Mouse (Mus musculus) limb, embryonic 14.5 days (tissue): ENCODE data around the gene Rassf1. TPM values are rescaled to one million over a fixed set of nuclear protein-coding genes. Genes with fewer than 3 reads are reported as not detected.
A peak's percentile ranks its signal among the peaks of the same experiment; 100 is the strongest.
"Not testable (repeated sequence)": the region's sequence is repeated elsewhere in the genome, so short reads cannot be mapped to it uniquely, and the experiment has no call there.

ENCODE experiments used
- ATAC-seq: fragments of 200-750 bp; cut with Nextera tagmentation; 2 replicates; pipeline ENCODE4 v1.8.0; 2017; ENCODE audit warnings: low read depth, moderate number of reproducible peaks, moderate TSS enrichment; ENCODE audit not compliant: low FRiP score
- DNase-seq: peaks from one replicate; pipeline ENCODE4 v3.0.0-alpha.2; 2015; ENCODE audit warnings: low spot score
- H3K27ac ChIP-seq: fragments of 300-500 bp; sonication (generic); replicated peaks from 2 replicates; pipeline ENCODE4 v1.5.1; 2014; ENCODE audit warnings: low read depth, mild to moderate bottlenecking, low read length, moderate library complexity, mixed read lengths
- H3K27me3 ChIP-seq: fragments of 300-500 bp; sonication (generic); 2 replicates; pipeline ENCODE4 v1.6.1; 2014; ENCODE audit warnings: low read length, mixed read lengths; ENCODE audit not compliant: control insufficient read depth, insufficient read depth
- H3K36me3 ChIP-seq: fragments of 300-500 bp; sonication (generic); 2 replicates; pipeline ENCODE4 v1.6.1; 2014; ENCODE audit warnings: mild to moderate bottlenecking, low read length, moderate library complexity, mixed read lengths; ENCODE audit not compliant: control insufficient read depth, insufficient read depth
- H3K4me1 ChIP-seq: fragments of 300-500 bp; sonication (generic); 2 replicates; pipeline ENCODE4 v1.6.1; 2014; ENCODE audit warnings: antibody characterized with exemption, low read length, mixed read lengths; ENCODE audit not compliant: control insufficient read depth, insufficient read depth
- H3K4me2 ChIP-seq: fragments of 300-500 bp; sonication (generic); replicated peaks from 2 replicates; pipeline ENCODE4 v1.6.1; 2014; ENCODE audit warnings: low read depth, mild to moderate bottlenecking, low read length, moderate library complexity; ENCODE audit not compliant: severe bottlenecking
- H3K4me3 ChIP-seq: fragments of 300-500 bp; sonication (generic); replicated peaks from 2 replicates; pipeline ENCODE4 v1.5.1; 2014; ENCODE audit warnings: low read length
- H3K9ac ChIP-seq: fragments of 300-500 bp; sonication (generic); 2 replicates; pipeline ENCODE4 v1.6.1; 2014; ENCODE audit warnings: mild to moderate bottlenecking, low read depth, low read length, moderate library complexity; ENCODE audit not compliant: severe bottlenecking
- H3K9me3 ChIP-seq: fragments of 300-500 bp; sonication (generic); 2 replicates; pipeline ENCODE4 v1.6.1; 2016; ENCODE audit warnings: low read length; ENCODE audit not compliant: control insufficient read depth
- POLR2A ChIP-seq: fragments of 200-500 bp; IDR thresholded peaks from 2 replicates; pipeline ENCODE4 v1.8.0; 2012; ENCODE audit warnings: inconsistent platforms, mild to moderate bottlenecking, moderate library complexity, borderline replicate concordance; ENCODE audit not compliant: insufficient read depth, insufficient read length; ENCODE audit errors: extremely low read depth
- WGBS: fragments of 180-500 bp; shearing (Covaris S2); extraction: QIAGEN DNeasy Blood & Tissue Kit; methylation state at CpG from one replicate; pipeline ENCODE4 v1.1.7; 2014; 5-methylcytosine and 5-hydroxymethylcytosine counted together
- polyA plus RNA-seq, 2 experiments: library from polyadenylated mRNA; depleted of rRNA in 1 of 2; stranded (reverse) in 1 of 2; unstranded in 1 of 2; fragments of >200 nt; fragmentation: Nextera tagmentation in 1 of 2; extraction: Ambion mirVana in 1 of 2; gene quantifications; 2 replicates each; pipeline versions ENCODE4 v1.2.1 to v1.2.3; 2012 to 2014

Rassf1 gene
- polyA plus RNA-seq, 2 experiments: 67.6 to 74.7 TPM

- WGBS: 91% methylated on average over 22 of the region's 22 CpGs
- Histone ChIP-seq H3K4me2 (0 out of 2 replicates have a peak overlapping the region, but pooled peaks have one; percentile 93), H3K9me3 (no peaks in the 10 kb centered on the region), H3K4me1 (peaks cover 36% of the 10 kb centered on the region), H3K27ac (no peak overlapping the region), H3K27me3 (no peaks in the 10 kb centered on the region), H3K36me3 (peaks cover 37% of the 10 kb centered on the region), H3K9ac (no peak overlapping the region; the same call in 1 of the 2 replicates), H3K4me3 (no peak overlapping the region)
- DNase-seq (no peak), ATAC-seq (no peak)
- TF ChIP-seq POLR2A: no peak
Observed at GRCm38 (mm10) chr9:107571534-107572326, 20.4 kb downstream of the Rassf1 start.

GRCm38 (mm10) chr9:107572327-107572662, 20.9 kb downstream of the Rassf1 start:
- H3K4me2 ChIP-seq: no peak overlapping the region
- H3K9ac ChIP-seq: no peak overlapping the region
- no peak for TF ChIP-seq POLR2A
- no peak overlapping the region for H3K27ac ChIP-seq
- WGBS: 97% methylated on average over 2 of the region's 2 CpGs
- no peaks in the 10 kb centered on the region for H3K9me3 ChIP-seq
- H3K4me3 ChIP-seq: no peak overlapping the region
- peaks cover 41% of the 10 kb centered on the region for H3K4me1 ChIP-seq
- no peaks in the 10 kb centered on the region for H3K27me3 ChIP-seq
- peaks cover 37% of the 10 kb centered on the region for H3K36me3 ChIP-seq
- ATAC-seq (no peak), DNase-seq (no peak)

- H3K9me3 ChIP-seq, H3K4me2 ChIP-seq, H3K4me3 ChIP-seq, H3K9ac ChIP-seq, H3K27me3 ChIP-seq, DNase-seq, ATAC-seq, H3K27ac ChIP-seq: not testable (repeated sequence)
- peaks cover 37% of the 10 kb centered on the region for H3K36me3 ChIP-seq
- WGBS: 82% methylated on average over 6 of the region's 6 CpGs
- peaks cover 38% of the 10 kb centered on the region for H3K4me1 ChIP-seq
Observed at GRCm38 (mm10) chr9:107573774-107574173, 22.4 kb downstream of the Rassf1 start.

- DNase-seq (peak; percentile 68), ATAC-seq (no peak)
- Histone ChIP-seq H3K9ac (no peak overlapping the region), H3K9me3 (no peaks in the 10 kb centered on the region), H3K36me3 (peaks cover 36% of the 10 kb centered on the region), H3K4me3 (no peak overlapping the region), H3K4me2 (no peak overlapping the region), H3K27ac (peak overlapping the region; percentile 75), H3K4me1 (peaks cover 31% of the 10 kb centered on the region), H3K27me3 (no peaks in the 10 kb centered on the region)
- WGBS: 82% methylated on average over 14 of the region's 14 CpGs
- TF ChIP-seq POLR2A: no peak
Observed at GRCm38 (mm10) chr9:107575579-107576356, 24.4 kb downstream of the Rassf1 start.

GRCm38 (mm10) chr9:107576357-107577107, 25.2 kb downstream of the Rassf1 start, which contains the start of gene Hyal1:
TSS of gene Hyal1 (plus strand) at chr9:107576927.
- Histone ChIP-seq H3K4me3 (peak within 1 kb of the TSS; percentile 41), H3K9ac (peak within 1 kb of the TSS; percentile 52), H3K27ac (peak within 1 kb of the TSS; percentile 75), H3K4me1 (peaks cover 26% of the 10 kb centered on the region), H3K4me2 (peak within 1 kb of the TSS; percentile 58), H3K9me3 (no peaks in the 10 kb centered on the region), H3K27me3 (no peaks in the 10 kb centered on the region), H3K36me3 (peaks cover 28% of the 10 kb centered on the region)
- ATAC-seq (peak; percentile 66; the same call in 1 of the 2 replicates), DNase-seq (peak; percentile 84)
- TF ChIP-seq POLR2A: peak; percentile 39; the same call in 1 of the 2 replicates
- WGBS: 20% methylated on average over 15 of the region's 16 CpGs
